Mouse (Mus musculus) CH12.LX (cell line): ENCODE measurements around the gene Ass1. TPM values are rescaled to one million over a fixed set of nuclear protein-coding genes. Genes with fewer than 3 reads are reported as not detected.

Source experiments
- DNase-seq: peaks from one replicate; pipeline ENCODE4 v3.0.0-alpha.2; 2013; ENCODE audit errors: extremely low read depth
- H3K27ac ChIP-seq: 2 replicates; pipeline ENCODE4 v1.5.1; 2012; ENCODE audit warnings: low read depth, mild to moderate bottlenecking, control low read depth, moderate library complexity; ENCODE audit not compliant: insufficient read depth
- H3K27me3 ChIP-seq: replicated peaks from 2 replicates; pipeline ENCODE3; 2012; ENCODE audit warnings: inconsistent platforms
- H3K36me3 ChIP-seq, 2 experiments: replicated peaks in 1 of 2; 2 replicates each; pipeline versions ENCODE3 to v1.6.1; 2012; ENCODE audit warnings: inconsistent platforms in 1 of 2, low read length in 1 of 2, mild to moderate bottlenecking in 1 of 2, mixed read lengths in 1 of 2, moderate library complexity in 1 of 2; ENCODE audit not compliant: control insufficient read depth in 1 of 2, insufficient read depth in 1 of 2
- H3K4me1 ChIP-seq, 2 experiments: 2 replicates each; pipeline ENCODE4 v1.6.1; 2012; ENCODE audit warnings: inconsistent platforms in 1 of 2, moderate library complexity in 1 of 2; ENCODE audit not compliant: insufficient read depth in 2 of 2, control insufficient read depth in 1 of 2
- H3K4me2 ChIP-seq: 2 replicates; pipeline ENCODE4 v1.6.1; 2012; ENCODE audit warnings: low read depth, mild to moderate bottlenecking, control low read depth; ENCODE audit not compliant: poor library complexity, insufficient read depth, severe bottlenecking
- H3K4me3 ChIP-seq, 3 experiments: fragments of 150-350 bp in 1 of 3; sonication (generic) in 1 of 3; replicated peaks in 1 of 3; 2 replicates each; pipeline versions ENCODE3 to v1.5.1; 2011 to 2012; ENCODE audit warnings: low read depth in 2 of 3, low read length in 2 of 3, mild to moderate bottlenecking in 2 of 3, moderate library complexity in 2 of 3, control low read depth in 1 of 3, improper control_type of control experiment in 1 of 3, inconsistent platforms in 1 of 3, mixed read lengths in 1 of 3; ENCODE audit not compliant: poor library complexity in 1 of 3
- H3K79me2 ChIP-seq: replicated peaks from 2 replicates; pipeline ENCODE4 v1.6.1; 2012; ENCODE audit warnings: mild to moderate bottlenecking, moderate library complexity; ENCODE audit not compliant: control insufficient read depth, poor library complexity, insufficient read depth, severe bottlenecking; ENCODE audit errors: extremely low read depth
- H3K9ac ChIP-seq: 2 replicates; pipeline ENCODE4 v1.6.1; 2012; ENCODE audit warnings: low read depth, mild to moderate bottlenecking, control low read depth, moderate library complexity; ENCODE audit not compliant: insufficient read depth
- H3K9me3 ChIP-seq: replicated peaks from 2 replicates; pipeline ENCODE3; 2012; ENCODE audit warnings: low read length, inconsistent platforms, mixed read lengths
- BHLHE40 ChIP-seq: IDR thresholded peaks from 2 replicates; pipeline ENCODE4 v1.6.1; 2011; ENCODE audit warnings: mild to moderate bottlenecking, low read depth, low read length, improper control_type of control experiment
- CHD1 ChIP-seq: IDR thresholded peaks from 2 replicates; pipeline ENCODE4 v1.6.1; 2012; ENCODE audit warnings: low read depth, low read length, improper control_type of control experiment, inconsistent platforms
- CHD2 ChIP-seq: IDR thresholded peaks from 2 replicates; pipeline ENCODE4 v1.6.1; 2011; ENCODE audit warnings: low read length, improper control_type of control experiment
- E2F4 ChIP-seq: IDR thresholded peaks from 2 replicates; pipeline ENCODE4 v1.6.1; 2011; ENCODE audit warnings: low read depth, low read length, improper control_type of control experiment; ENCODE audit not compliant: insufficient replicate concordance
- ELF1 ChIP-seq: IDR thresholded peaks from 2 replicates; pipeline ENCODE4 v1.6.1; 2014; ENCODE audit warnings: low read depth, mild to moderate bottlenecking, inconsistent platforms, low read length, improper control_type of control experiment
- ETS1 ChIP-seq: conservative IDR thresholded peaks from 2 replicates; pipeline ENCODE4 v1.6.1; 2012; ENCODE audit warnings: low read depth, mild to moderate bottlenecking, inconsistent platforms, low read length, improper control_type of control experiment, moderate library complexity
- IRF4 ChIP-seq: IDR thresholded peaks from 2 replicates; pipeline ENCODE4 v1.6.1; 2014; ENCODE audit warnings: low read depth, mild to moderate bottlenecking, inconsistent platforms, low read length, improper control_type of control experiment
- KAT2A ChIP-seq: IDR thresholded peaks from 2 replicates; pipeline ENCODE4 v1.6.1; 2012; ENCODE audit warnings: low read length, improper control_type of control experiment, inconsistent platforms; ENCODE audit not compliant: insufficient replicate concordance
- MAFK ChIP-seq: IDR thresholded peaks from 2 replicates; pipeline ENCODE4 v1.6.1; 2011; ENCODE audit warnings: low read length, improper control_type of control experiment; ENCODE audit not compliant: insufficient replicate concordance
- MAZ ChIP-seq: IDR thresholded peaks from 2 replicates; pipeline ENCODE4 v1.6.1; 2012; ENCODE audit warnings: low read depth, mild to moderate bottlenecking, inconsistent platforms, low read length, improper control_type of control experiment, moderate library complexity
- MEF2A ChIP-seq: IDR thresholded peaks from 2 replicates; pipeline ENCODE4 v1.6.1; 2014; ENCODE audit warnings: low read depth, mild to moderate bottlenecking, inconsistent platforms, low read length, improper control_type of control experiment, borderline replicate concordance
- MXI1 ChIP-seq: IDR thresholded peaks from 2 replicates; pipeline ENCODE4 v1.6.1; 2011; ENCODE audit warnings: mild to moderate bottlenecking, low read depth, low read length, improper control_type of control experiment
- MYC ChIP-seq: IDR thresholded peaks from 2 replicates; pipeline ENCODE4 v1.6.1; 2011; ENCODE audit warnings: low read depth, mild to moderate bottlenecking, improper control_type of control experiment, low read length
- NELFE ChIP-seq: IDR thresholded peaks from 2 replicates; pipeline ENCODE4 v1.6.1; 2011; ENCODE audit warnings: low read depth, low read length, improper control_type of control experiment
- PAX5 ChIP-seq: IDR thresholded peaks from 2 replicates; pipeline ENCODE4 v1.6.1; 2012; ENCODE audit warnings: low read length, inconsistent platforms, mixed read lengths
- POLR2A ChIP-seq: IDR thresholded peaks from 2 replicates; pipeline ENCODE4 v1.6.1; 2011; ENCODE audit warnings: low read depth, mild to moderate bottlenecking, improper control_type of control experiment, low read length
- POLR2AphosphoS2 ChIP-seq: IDR thresholded peaks from 2 replicates; pipeline ENCODE4 v1.6.1; 2011; ENCODE audit warnings: low read depth, low read length, improper control_type of control experiment
- TCF12 ChIP-seq: IDR thresholded peaks from 2 replicates; pipeline ENCODE4 v1.6.1; 2014; ENCODE audit warnings: low read depth, mild to moderate bottlenecking, inconsistent platforms, low read length, improper control_type of control experiment
- USF2 ChIP-seq: conservative IDR thresholded peaks from 2 replicates; pipeline ENCODE4 v1.6.1; 2011; ENCODE audit warnings: low read depth, low read length, improper control_type of control experiment
- ZMIZ1 ChIP-seq: IDR thresholded peaks from 2 replicates; pipeline ENCODE4 v1.6.1; 2012; ENCODE audit warnings: low read depth, mild to moderate bottlenecking, inconsistent platforms, low read length, improper control_type of control experiment
- ZNF384 ChIP-seq: IDR thresholded peaks from 2 replicates; pipeline ENCODE4 v1.6.1; 2012; ENCODE audit warnings: low read depth, low read length, improper control_type of control experiment, inconsistent platforms
- dilution Hi-C: fragments of 300-500 bp; cut with MboI; formaldehyde crosslinking; loops from 2 replicates; pipeline ENCODE4 v1.14.3; 2020; ENCODE audit warnings: low sequenced_read_pairs; ENCODE audit not compliant: extremely low pct_unique_long_range_greater_than_20kb, extremely low pct_ligation_motif_present
- in situ Hi-C: fragments of 300-500 bp; cut with MboI; formaldehyde crosslinking; loops from 3 replicates; pipeline ENCODE4 v1.14.3; 2019; ENCODE audit warnings: low sequenced_read_pairs, low pct_ligation_motif_present, low pct_unique_long_range_greater_than_20kb, mixed read lengths
- polyA plus RNA-seq: library from polyadenylated mRNA; unstranded; fragments of >175 nt; gene quantifications from 2 replicates; pipeline ENCODE4 v1.2.1, GENCODE M21; 2012; ENCODE audit warnings: low read depth; ENCODE audit not compliant: insufficient read length
- total RNA-seq, 2 experiments: library from RNA; depleted of rRNA; stranded (reverse); fragments of 300-350 nt in 1 of 2; fragments of >200 nt in 1 of 2; gene quantifications; 2 replicates each; pipeline ENCODE4 v1.2.3; 2012 to 2014

Ass1 gene
- total and polyA plus RNA-seq, 3 experiments: 45.1 to 211 (median 87.8) TPM

DNA sequence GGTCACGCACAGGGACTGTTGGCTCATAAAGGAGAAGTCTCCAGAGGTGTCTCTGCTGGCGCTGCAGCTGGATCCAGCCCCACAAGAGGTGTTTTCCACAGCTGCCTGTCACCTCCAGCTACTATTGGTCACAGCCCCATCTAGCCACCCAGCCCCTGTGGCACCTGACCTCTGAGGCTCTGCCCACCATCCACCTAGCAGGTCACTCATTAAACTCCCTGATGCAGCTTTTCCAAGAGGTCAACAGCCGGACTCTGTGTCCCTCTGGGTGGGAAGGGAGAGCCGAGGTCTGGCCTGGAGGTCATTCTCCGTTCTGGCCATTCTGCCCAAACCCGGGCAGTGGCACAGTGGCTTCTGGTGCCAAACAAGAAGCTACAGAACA, 5.5 kb upstream of the Ass1 start:
- in situ Hi-C loops: loop anchor here (25.0 kb wide), 1 partner anchor 402 kb away; no protein-coding TSS in a partner anchor
- TF ChIP-seq USF2 (no peak), ZMIZ1 (0 out of 2 replicates have a peak, but pooled peaks have one; percentile 34), ELF1 (no peak), ZNF384 (no peak), IRF4 (no peak), ETS1 (0 out of 2 replicates have a peak, but pooled peaks have one; percentile 8), POLR2A (no peak), E2F4 (no peak), BHLHE40 (peak; percentile 21; the same call in 1 of the 2 replicates), KAT2A (no peak), PAX5 (no peak), NELFE (no peak), CHD1 (no peak)
- H3K36me3 ChIP-seq: peaks cover 5 to 11% of the 10 kb centered on the region in 2 experiments
- dilution Hi-C loops: no loop called here
- H3K9ac ChIP-seq: no peak overlapping the region
- H3K79me2 ChIP-seq: no peaks in the 10 kb centered on the region
- no peaks in the 10 kb centered on the region for H3K9me3 ChIP-seq
- no peak overlapping the region for H3K4me3 ChIP-seq
- H3K4me1 ChIP-seq: peaks cover 11 to 51% of the 10 kb centered on the region in 2 experiments
- H3K27ac ChIP-seq: peak overlapping the region; percentile 26
- peak overlapping the region; percentile 58; the same call in 1 of the 2 replicates for H3K4me2 ChIP-seq
- no peaks in the 10 kb centered on the region for H3K27me3 ChIP-seq
- no peak for DNase-seq

DNA sequence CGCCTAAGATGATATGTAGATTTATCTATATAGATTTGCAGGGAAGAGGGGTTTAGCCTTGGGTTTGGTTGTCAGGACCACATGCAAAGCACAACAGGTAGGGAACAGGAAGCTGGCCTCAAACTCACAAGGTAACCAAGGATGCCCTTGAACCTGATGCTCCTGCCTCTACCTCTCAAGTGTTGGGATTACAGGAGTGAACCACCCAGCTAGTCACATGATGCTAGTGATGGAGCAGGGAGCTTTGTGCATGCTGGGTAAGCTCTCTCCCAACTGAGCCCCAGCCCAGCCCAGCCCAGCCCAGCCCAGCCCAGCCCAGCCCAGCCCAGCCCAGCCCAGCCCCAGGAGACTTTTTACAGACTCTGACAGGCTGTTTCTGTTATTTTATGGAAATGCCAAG, 2.5 kb upstream of the Ass1 start:
- no peaks in the 10 kb centered on the region for H3K9me3 ChIP-seq
- H3K36me3 ChIP-seq: no peaks in the 10 kb centered on the region
- no peak overlapping the region for H3K4me2 ChIP-seq
- H3K4me3 ChIP-seq: no peak overlapping the region
- no peaks in the 10 kb centered on the region for H3K79me2 ChIP-seq
- in situ Hi-C loops (loop anchor here (25.0 kb wide), 1 partner anchor 405 kb away; no protein-coding TSS in a partner anchor), dilution Hi-C loops (no loop called here)
- no peaks in the 10 kb centered on the region for H3K27me3 ChIP-seq
- peaks cover 16 to 69% of the 10 kb centered on the region in 2 experiments for H3K4me1 ChIP-seq
- no peak overlapping the region for H3K9ac ChIP-seq
- no peak overlapping the region for H3K27ac ChIP-seq
- TF ChIP-seq ZNF384 (no peak), MXI1 (no peak), KAT2A (no peak), ETS1 (no peak), MYC (no peak), IRF4 (no peak), MAFK (no peak), POLR2A (no peak), TCF12 (no peak), USF2 (no peak), MEF2A (no peak), MAZ (no peak), CHD2 (no peak), POLR2AphosphoS2 (no peak)
- no peak for DNase-seq
